Mouse (Mus musculus) liver, embryonic 15.5 days (tissue): ENCODE measurements around the gene Xpnpep1. TPM values are rescaled to one million over a fixed set of nuclear protein-coding genes. Genes with fewer than 3 reads are reported as not detected.
A peak's percentile ranks its signal among the peaks of the same experiment; 100 is the strongest.

Experiments used
- ATAC-seq: fragments of 200-750 bp; cut with Nextera tagmentation; 2 replicates; pipeline ENCODE4 v1.8.0; 2017; ENCODE audit warnings: moderate number of reproducible peaks, mild to moderate bottlenecking, moderate library complexity; ENCODE audit not compliant: insufficient read depth
- H3K27ac ChIP-seq: fragments of 300-500 bp; sonication (generic); replicated peaks from 2 replicates; pipeline ENCODE4 v1.5.1; 2015; ENCODE audit warnings: mild to moderate bottlenecking, inconsistent platforms
- H3K27me3 ChIP-seq: fragments of 300-500 bp; sonication (generic); 2 replicates; pipeline ENCODE4 v1.6.1; 2015; ENCODE audit warnings: mild to moderate bottlenecking, inconsistent platforms
- H3K36me3 ChIP-seq: fragments of 300-500 bp; sonication (generic); replicated peaks from 2 replicates; pipeline ENCODE4 v1.6.1; 2015; ENCODE audit warnings: moderate library complexity, mild to moderate bottlenecking, inconsistent platforms
- H3K4me1 ChIP-seq: fragments of 300-500 bp; sonication (generic); replicated peaks from 2 replicates; pipeline ENCODE4 v1.6.1; 2015; ENCODE audit warnings: inconsistent platforms
- H3K4me2 ChIP-seq: fragments of 300-500 bp; sonication (generic); 2 replicates; pipeline ENCODE4 v1.6.1; 2015; ENCODE audit warnings: moderate library complexity, mild to moderate bottlenecking, inconsistent platforms
- H3K4me3 ChIP-seq: fragments of 300-500 bp; sonication (generic); replicated peaks from 2 replicates; pipeline ENCODE4 v1.5.1; 2015; ENCODE audit warnings: mild to moderate bottlenecking, inconsistent platforms
- H3K9ac ChIP-seq: fragments of 300-500 bp; sonication (generic); 2 replicates; pipeline ENCODE4 v1.6.1; 2015; ENCODE audit warnings: moderate library complexity, mild to moderate bottlenecking, inconsistent platforms
- H3K9me3 ChIP-seq: fragments of 300-500 bp; sonication (generic); replicated peaks from 2 replicates; pipeline ENCODE4 v1.6.1; 2016; ENCODE audit warnings: inconsistent platforms
- WGBS: fragments of 180-500 bp; shearing (Covaris S2); methylation state at CpG from one replicate; pipeline ENCODE4 v1.1.7; 2015; ENCODE audit warnings: mixed read lengths; ENCODE audit not compliant: insufficient replicate concordance; 5-methylcytosine and 5-hydroxymethylcytosine counted together
- polyA plus RNA-seq: library from polyadenylated mRNA; unstranded; fragments of >200 nt; fragmentation: Nextera tagmentation; extraction: Ambion mirVana; gene quantifications from 2 replicates; pipeline ENCODE4 v1.2.1, GENCODE M21; 2015

Xpnpep1 gene
- polyA plus RNA-seq, 1 experiment from 2014 or later = 83.4 TPM

GRCm38 (mm10) chr19:53029686-53030085 is 10.3 kb downstream of the Xpnpep1 start:
- ATAC-seq = no peak
- H3K27me3 ChIP-seq = no peaks in the 10 kb centered on the region
- H3K36me3 ChIP-seq = peaks cover 69% of the 10 kb centered on the region
- no peak overlapping the region for H3K4me2 ChIP-seq
- H3K9ac ChIP-seq = no peak overlapping the region
- H3K27ac ChIP-seq = no peak overlapping the region
- WGBS = 72% methylated on average over 5 of the region's 5 CpGs
- peaks cover 48% of the 10 kb centered on the region for H3K4me1 ChIP-seq
- no peaks in the 10 kb centered on the region for H3K9me3 ChIP-seq
- no peak overlapping the region for H3K4me3 ChIP-seq

GRCm38 (mm10) chr19:53029045-53029444 is 11.0 kb downstream of the Xpnpep1 start:
- H3K4me3 ChIP-seq = no peak overlapping the region

GRCm38 (mm10) chr19:53028216-53028615 is 11.8 kb downstream of the Xpnpep1 start:
- H3K36me3 ChIP-seq = peaks cover 84% of the 10 kb centered on the region

More at GRCm38 (mm10) chr19:53029045-53029444, 11.0 kb downstream of the Xpnpep1 start:
- peaks cover 43% of the 10 kb centered on the region for H3K4me1 ChIP-seq
- peaks cover 76% of the 10 kb centered on the region for H3K36me3 ChIP-seq
- H3K9ac ChIP-seq = no peak overlapping the region
- no peak overlapping the region for H3K4me2 ChIP-seq
- WGBS = 86% methylated on average over 7 of the region's 7 CpGs
- no peaks in the 10 kb centered on the region for H3K27me3 ChIP-seq
- no peak overlapping the region for H3K27ac ChIP-seq
- H3K9me3 ChIP-seq = no peaks in the 10 kb centered on the region
- ATAC-seq = no peak

GRCm38 (mm10) chr19:53023189-53023588 is 16.8 kb downstream of the Xpnpep1 start:
- no peaks in the 10 kb centered on the region for H3K9me3 ChIP-seq
- H3K27ac ChIP-seq = no peak overlapping the region
- 71% methylated on average over 10 of the region's 10 CpGs for WGBS
- no peaks in the 10 kb centered on the region for H3K27me3 ChIP-seq
- H3K4me2 ChIP-seq = no peak overlapping the region
- H3K36me3 ChIP-seq = peaks cover 86% of the 10 kb centered on the region
- H3K4me1 ChIP-seq = peaks cover 11% of the 10 kb centered on the region; the same call in 1 of the 2 replicates
- ATAC-seq = no peak
- H3K9ac ChIP-seq = no peak overlapping the region
- H3K4me3 ChIP-seq = no peak overlapping the region

More at GRCm38 (mm10) chr19:53028216-53028615, 11.8 kb downstream of the Xpnpep1 start:
- no peaks in the 10 kb centered on the region for H3K9me3 ChIP-seq
- no peak overlapping the region for H3K27ac ChIP-seq
- no peak overlapping the region for H3K9ac ChIP-seq
- H3K4me1 ChIP-seq = peaks cover 35% of the 10 kb centered on the region
- H3K27me3 ChIP-seq = no peaks in the 10 kb centered on the region
- H3K4me2 ChIP-seq = no peak overlapping the region
- no peak overlapping the region for H3K4me3 ChIP-seq
- ATAC-seq = no peak
- 89% methylated on average over 12 of the region's 12 CpGs for WGBS

- no peak overlapping the region for H3K27ac ChIP-seq
- no peak overlapping the region for H3K9ac ChIP-seq
- no peaks in the 10 kb centered on the region for H3K9me3 ChIP-seq
- peaks cover 11% of the 10 kb centered on the region; the same call in 1 of the 2 replicates for H3K4me1 ChIP-seq
- no peaks in the 10 kb centered on the region for H3K27me3 ChIP-seq
- H3K4me3 ChIP-seq = no peak overlapping the region
- ATAC-seq = no peak
- peaks cover 78% of the 10 kb centered on the region for H3K36me3 ChIP-seq
- no peak overlapping the region for H3K4me2 ChIP-seq
- 70% methylated on average over 8 of the region's 8 CpGs for WGBS
Observed at GRCm38 (mm10) chr19:53022037-53022614, 17.9 kb downstream of the Xpnpep1 start.

- no peak for ATAC-seq
- WGBS = 80% methylated on average over 10 of the region's 10 CpGs
- H3K4me1 ChIP-seq = peaks cover 11% of the 10 kb centered on the region; the same call in 1 of the 2 replicates
- H3K27me3 ChIP-seq = no peaks in the 10 kb centered on the region
- H3K9ac ChIP-seq = no peak overlapping the region
- peaks cover 75% of the 10 kb centered on the region for H3K36me3 ChIP-seq
- H3K4me3 ChIP-seq = no peak overlapping the region
- H3K27ac ChIP-seq = no peak overlapping the region
- no peak overlapping the region for H3K4me2 ChIP-seq
- no peaks in the 10 kb centered on the region for H3K9me3 ChIP-seq
Observed at GRCm38 (mm10) chr19:53021537-53021936, 18.5 kb downstream of the Xpnpep1 start.

- WGBS = 70% methylated on average over 13 of the region's 13 CpGs
- no peaks in the 10 kb centered on the region for H3K9me3 ChIP-seq
- peaks cover 74% of the 10 kb centered on the region for H3K36me3 ChIP-seq
- H3K4me2 ChIP-seq = no peak overlapping the region
- no peak overlapping the region for H3K27ac ChIP-seq
- no peak overlapping the region for H3K4me3 ChIP-seq
- ATAC-seq = 0 out of 2 replicates have a peak, but pooled peaks have one; percentile 38
- no peaks in the 10 kb centered on the region for H3K27me3 ChIP-seq
- H3K4me1 ChIP-seq = peaks cover 11% of the 10 kb centered on the region; the same call in 1 of the 2 replicates
- H3K9ac ChIP-seq = no peak overlapping the region
Observed at GRCm38 (mm10) chr19:53019716-53020463, 20.1 kb downstream of the Xpnpep1 start.

GRCm38 (mm10) chr19:53017954-53018353 is 22.1 kb downstream of the Xpnpep1 start:
- 82% methylated on average over 9 of the region's 9 CpGs for WGBS
- Histone ChIP-seq H3K27ac (no peak overlapping the region), H3K4me1 (peaks cover 11% of the 10 kb centered on the region; the same call in 1 of the 2 replicates), H3K4me2 (no peak overlapping the region), H3K4me3 (no peak overlapping the region), H3K9ac (no peak overlapping the region), H3K27me3 (no peaks in the 10 kb centered on the region), H3K36me3 (peaks cover 73% of the 10 kb centered on the region), H3K9me3 (no peaks in the 10 kb centered on the region)
- no peak for ATAC-seq

GRCm38 (mm10) chr19:53017248-53017647 is 22.8 kb downstream of the Xpnpep1 start:
- Histone ChIP-seq H3K4me2 (no peak overlapping the region), H3K9ac (no peak overlapping the region), H3K9me3 (no peaks in the 10 kb centered on the region), H3K27me3 (no peaks in the 10 kb centered on the region), H3K4me3 (no peak overlapping the region), H3K27ac (no peak overlapping the region), H3K4me1 (peaks cover 7% of the 10 kb centered on the region; the same call in 1 of the 2 replicates), H3K36me3 (peaks cover 73% of the 10 kb centered on the region)
- 88% methylated on average over 11 of the region's 11 CpGs for WGBS
- ATAC-seq = no peak

GRCm38 (mm10) chr19:53014910-53015710 is 24.9 kb downstream of the Xpnpep1 start:
- H3K4me3 ChIP-seq = no peak overlapping the region
- H3K4me2 ChIP-seq = no peak overlapping the region
- H3K36me3 ChIP-seq = peaks cover 78% of the 10 kb centered on the region
- H3K9me3 ChIP-seq = no peaks in the 10 kb centered on the region
- H3K9ac ChIP-seq = no peak overlapping the region
- 81% methylated on average over 21 of the region's 21 CpGs for WGBS
- no peak overlapping the region for H3K27ac ChIP-seq
- no peaks in the 10 kb centered on the region for H3K27me3 ChIP-seq
- peaks cover 3% of the 10 kb centered on the region; the same call in 1 of the 2 replicates for H3K4me1 ChIP-seq
- ATAC-seq = no peak

- H3K27ac ChIP-seq = no peak overlapping the region
- H3K4me2 ChIP-seq = no peak overlapping the region
- no peaks in the 10 kb centered on the region for H3K9me3 ChIP-seq
- no peak overlapping the region for H3K4me3 ChIP-seq
- peaks cover 84% of the 10 kb centered on the region for H3K36me3 ChIP-seq
- WGBS = 73% methylated on average over 3 of the region's 3 CpGs
- no peak for ATAC-seq
- no peak overlapping the region for H3K9ac ChIP-seq
- H3K27me3 ChIP-seq = no peaks in the 10 kb centered on the region
- H3K4me1 ChIP-seq = no peaks in the 10 kb centered on the region
Observed at GRCm38 (mm10) chr19:53013744-53014143, 26.3 kb downstream of the Xpnpep1 start.
